Mouse (Mus musculus) neutrophil, adult 59 days (primary cell): ENCODE results near the gene Olfr616. TPM values are rescaled to one million over a fixed set of nuclear protein-coding genes. Genes with fewer than 3 reads are reported as not detected.

Experiments
- total RNA-seq, 2 experiments: library from RNA; stranded (reverse); gene quantifications; 1 replicate in 1 of 2; 2 replicates in 1 of 2; pipeline ENCODE4 v1.2.4; 2023

Gene Olfr616
- total RNA-seq: not detected

GRCm38 (mm10) chr7:103569043-103569442, at the start of gene Olfr616:
Gene Olfr616, minus strand, starts transcription at chr7:103569143.

GRCm38 (mm10) chr7:103612434-103612833, 43.5 kb upstream of the Olfr616 start, which contains the start of gene Olfr620:
Gene Olfr620, minus strand, starts transcription at chr7:103612534.

GRCm38 (mm10) chr7:103600275-103600674, 31.3 kb upstream of the Olfr616 start, which contains the start of gene Olfr619:
Gene Olfr619, plus strand, starts transcription at chr7:103600575.

DNA sequence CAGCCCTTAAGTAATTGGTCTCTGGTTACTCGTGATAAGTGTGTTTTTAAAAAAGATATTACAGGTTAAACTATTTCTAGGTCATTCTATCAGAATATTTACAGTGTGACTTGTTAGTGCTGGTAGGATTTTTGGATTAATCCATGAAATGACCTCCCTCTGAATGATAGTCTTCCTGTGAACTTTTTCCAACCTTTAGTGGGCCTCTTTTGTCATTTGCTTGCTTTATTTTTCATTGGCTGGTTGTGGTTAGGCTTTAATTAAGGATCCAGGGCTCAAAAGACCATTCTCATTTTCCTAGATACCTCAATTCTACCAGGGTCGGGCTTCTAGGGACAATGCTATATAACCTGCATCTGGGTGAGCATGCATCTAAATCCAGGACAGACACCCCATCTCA, 20.9 kb upstream of the Olfr616 start, which contains the start of gene Olfr618:
Gene Olfr618 (plus strand): TSS at position 301 of the 400 bp plus-strand sequence.

DNA sequence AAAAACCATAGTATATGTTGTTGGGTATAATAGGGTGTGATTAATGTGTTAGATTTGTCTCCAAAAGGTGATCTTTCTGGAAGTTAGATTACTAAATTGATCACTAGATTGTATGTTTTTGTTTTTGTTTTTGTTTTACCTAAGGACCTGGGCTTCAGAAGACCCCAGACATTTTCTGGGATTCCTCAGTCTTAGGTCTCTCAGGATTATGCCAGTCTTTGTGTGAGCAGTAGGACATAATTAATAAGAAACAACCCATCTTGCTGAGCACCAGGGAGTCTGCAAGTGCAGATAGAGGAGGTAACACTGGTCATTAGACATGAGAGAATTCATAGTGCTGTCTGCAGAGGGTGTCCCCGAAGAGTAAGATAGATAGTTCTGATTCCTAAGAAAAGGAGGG, 3.8 kb upstream of the Olfr616 start, which contains the start of gene Olfr617:
Gene Olfr617 (plus strand): TSS at position 301 of the 400 bp plus-strand sequence.

DNA sequence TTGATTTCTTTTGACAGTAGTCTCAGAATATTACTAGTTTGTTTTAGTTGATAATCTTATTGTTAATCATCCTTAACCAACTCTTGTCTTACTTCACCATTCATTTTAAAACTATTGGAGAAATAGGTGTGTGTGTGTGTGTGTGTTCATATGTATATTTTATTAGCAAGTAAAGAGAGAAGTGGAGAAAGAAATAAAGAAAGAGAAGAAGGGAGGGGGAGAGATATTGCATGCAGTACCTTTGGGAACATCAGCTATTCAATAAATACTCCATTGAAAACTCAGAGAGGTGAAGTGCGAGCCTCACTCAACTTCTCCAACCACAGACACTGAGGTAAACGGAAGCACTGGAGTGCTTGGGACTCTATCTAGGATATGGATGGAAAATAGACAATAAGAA, 13.2 kb downstream of the Olfr616 start, which contains the start of gene Olfr615:
Gene Olfr615 (plus strand): TSS at position 301 of the 400 bp plus-strand sequence.

GRCm38 (mm10) chr7:103547774-103548173, 21.2 kb downstream of the Olfr616 start, which contains the start of gene Olfr613:
Gene Olfr613, plus strand, starts transcription at chr7:103548074.

GRCm38 (mm10) chr7:103542617-103543016, 26.3 kb downstream of the Olfr616 start, which contains the start of gene Olfr612:
Gene Olfr612, minus strand, starts transcription at chr7:103542717.

GRCm38 (mm10) chr7:103520746-103521145, 48.2 kb downstream of the Olfr616 start, which contains the start of gene Olfr611:
Gene Olfr611, minus strand, starts transcription at chr7:103520846.

Other genes with a start within 250 kb of the Olfr616 start
- not detected for gene Olfr598, start 245.6 kb downstream of the Olfr616 start, total RNA-seq
- not detected for gene Olfr599, start 233.2 kb downstream of the Olfr616 start, total RNA-seq
- not detected for gene Olfr600, start 219.5 kb downstream of the Olfr616 start, total RNA-seq
- not detected for gene Olfr601, start 206.5 kb downstream of the Olfr616 start, total RNA-seq
- not detected for gene Olfr603, start 183.0 kb downstream of the Olfr616 start, total RNA-seq
- gene Usp17lc, start 154.1 kb downstream of the Olfr616 start, total RNA-seq: not detected
- not detected for gene Olfr605, start 123.7 kb downstream of the Olfr616 start, total RNA-seq
- gene Olfr606, start 120.1 kb downstream of the Olfr616 start, total RNA-seq: not detected
- not detected for gene Olfr607, start 105.0 kb downstream of the Olfr616 start, total RNA-seq
- not detected for gene Olfr608, start 99.3 kb downstream of the Olfr616 start, total RNA-seq
- not detected for gene Olfr609, start 71.1 kb downstream of the Olfr616 start, total RNA-seq
- not detected for gene Olfr610, start 57.0 kb downstream of the Olfr616 start, total RNA-seq
- not detected for gene Olfr611, start 48.3 kb downstream of the Olfr616 start, total RNA-seq
- gene Olfr612, start 26.4 kb downstream of the Olfr616 start, total RNA-seq: not detected
- gene Olfr613, start 21.1 kb downstream of the Olfr616 start, total RNA-seq: not detected
- gene Olfr615, start 13.1 kb downstream of the Olfr616 start, total RNA-seq: not detected
- gene Olfr617, start 3.9 kb upstream of the Olfr616 start, total RNA-seq: not detected
- gene Olfr618, start 21.0 kb upstream of the Olfr616 start, total RNA-seq: not detected
- gene Olfr619, start 31.4 kb upstream of the Olfr616 start, total RNA-seq: not detected
- gene Olfr620, start 43.4 kb upstream of the Olfr616 start, total RNA-seq: not detected
- not detected for gene Olfr622, start 73.6 kb upstream of the Olfr616 start, total RNA-seq
- gene Olfr623, start 94.6 kb upstream of the Olfr616 start, total RNA-seq: not detected
- gene Olfr624, start 102.0 kb upstream of the Olfr616 start, total RNA-seq: under 1 TPM in 1 of 2 experiments, not detected in 1; 0.07 TPM
- gene Olfr625-ps1, start 113.6 kb upstream of the Olfr616 start, total RNA-seq: not detected
- not detected for gene Olfr243, start 145.5 kb upstream of the Olfr616 start, total RNA-seq
- not detected for gene Olfr628, start 161.2 kb upstream of the Olfr616 start, total RNA-seq
- gene Olfr629, start 175.8 kb upstream of the Olfr616 start, total RNA-seq: not detected
- gene Olfr630, start 188.2 kb upstream of the Olfr616 start, total RNA-seq: not detected
- not detected for gene Olfr69, start 202.5 kb upstream of the Olfr616 start, total RNA-seq
- gene Olfr68, start 210.6 kb upstream of the Olfr616 start, total RNA-seq: not detected
- gene Olfr67, start 222.7 kb upstream of the Olfr616 start, total RNA-seq: not detected
- 100 to 1,000 TPM; 136 to 209 TPM for gene Hbb-bt, start 244.9 kb upstream of the Olfr616 start, total RNA-seq